Mouse (Mus musculus): Measurements from ENCODE around the gene Mgat4a. TPM values are rescaled to one million over a fixed set of nuclear protein-coding genes. Genes with fewer than 3 reads are reported as not detected.

The Mgat4a gene
- total and polyA plus RNA-seq, 3 experiments, result 2.9 to 38.8 (median 28.0) TPM

GRCm38 (mm10) chr1:37518124-37518720, 22.6 kb downstream of the Mgat4a start:
- no peak for TF ChIP-seq TAL1 (conservative IDR thresholded peaks at IDR 0.05; ENCODE audit: low read depth, low read length)
- TF ChIP-seq GATA1 (IDR thresholded peaks at IDR 0.05; ENCODE audit: borderline replicate concordance, low read length), result no peak
- TF ChIP-seq CTCF (IDR thresholded peaks at IDR 0.05; ENCODE audit: low read depth, low read length), result no peak
- TF ChIP-seq POLR2AphosphoS5 (IDR thresholded peaks at IDR 0.05; ENCODE audit: insufficient replicate concordance, low read depth, low read length), result no peak
- TF ChIP-seq GATA2 (IDR thresholded peaks at IDR 0.05; ENCODE audit: borderline replicate concordance, low read depth, low read length), result no peak
- H3K9me3 ChIP-seq (replicated peaks), result no peaks in the 10 kb centered on the region
- peaks cover 62% of the 10 kb centered on the region for H3K36me3 ChIP-seq (replicated peaks)
- no peak overlapping the region for H3K4me3 ChIP-seq (ENCODE audit: low read depth, low read length)
- ATAC-seq (ENCODE audit: extremely low read depth, insufficient number of reproducible peaks, low FRiP score, poor library complexity, severe bottlenecking) (no peak), DNase-seq (ENCODE audit: low spot score) (no peak)
- no peaks in the 10 kb centered on the region for H3K27me3 ChIP-seq (ENCODE audit: insufficient read depth, low read length)
- peaks cover 53% of the 10 kb centered on the region for H3K4me1 ChIP-seq (ENCODE audit: insufficient read depth, low read depth, low read length)

GRCm38 (mm10) chr1:37512961-37513431, 27.8 kb downstream of the Mgat4a start:
- ATAC-seq (ENCODE audit: extremely low read depth, insufficient number of reproducible peaks, low FRiP score, poor library complexity, severe bottlenecking), result no peak
- TF ChIP-seq GATA1 (IDR thresholded peaks at IDR 0.05; ENCODE audit: borderline replicate concordance, low read length), result no peak
- no peak for TF ChIP-seq TAL1 (conservative IDR thresholded peaks at IDR 0.05; ENCODE audit: low read depth, low read length)
- no peak for TF ChIP-seq POLR2AphosphoS5 (IDR thresholded peaks at IDR 0.05; ENCODE audit: insufficient replicate concordance, low read depth, low read length)
- no peak for TF ChIP-seq CTCF (IDR thresholded peaks at IDR 0.05; ENCODE audit: low read depth, low read length)
- TF ChIP-seq GATA2 (IDR thresholded peaks at IDR 0.05; ENCODE audit: borderline replicate concordance, low read depth, low read length), result no peak
- Histone ChIP-seq H3K4me1 (ENCODE audit: insufficient read depth, low read depth, low read length) (peaks cover 65% of the 10 kb centered on the region), H3K27me3 (ENCODE audit: insufficient read depth, low read length) (no peaks in the 10 kb centered on the region), H3K4me3 (ENCODE audit: low read depth, low read length) (no peak overlapping the region), H3K36me3 (replicated peaks) (peaks cover 74% of the 10 kb centered on the region), H3K9me3 (replicated peaks) (peaks cover 6% of the 10 kb centered on the region)
- no peak for DNase-seq (ENCODE audit: low spot score)

DNA sequence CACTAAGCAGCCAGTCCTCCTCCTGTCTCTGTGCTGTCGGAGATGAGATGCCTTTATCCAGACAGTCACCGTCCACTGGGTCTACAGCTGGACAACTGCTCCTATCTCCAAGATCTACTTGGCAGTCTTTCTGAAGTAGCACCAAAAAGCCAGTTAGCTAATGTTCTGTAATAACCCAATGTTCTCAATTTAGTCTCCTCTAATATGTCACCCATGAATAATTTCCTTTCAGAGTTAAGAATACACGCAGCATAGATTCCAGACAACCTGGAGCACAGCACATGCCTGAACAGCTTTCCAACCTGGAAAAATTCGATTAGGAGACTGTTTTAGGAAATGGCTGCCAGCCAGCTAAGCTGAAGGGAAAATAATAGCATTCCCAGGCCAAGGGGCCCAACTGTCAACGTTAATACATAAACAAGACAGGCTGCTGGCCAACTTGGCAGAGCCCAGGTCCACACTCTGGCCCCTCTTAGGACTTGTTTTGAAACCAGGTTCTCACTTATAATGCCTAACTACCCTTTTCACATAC, 28.6 kb downstream of the Mgat4a start:
- no peak for ATAC-seq (ENCODE audit: extremely low read depth, insufficient number of reproducible peaks, low FRiP score, poor library complexity, severe bottlenecking)

GRCm38 (mm10) chr1:37510193-37510592, 30.6 kb downstream of the Mgat4a start:
- no peak for ATAC-seq (ENCODE audit: extremely low read depth, insufficient number of reproducible peaks, low FRiP score, poor library complexity, severe bottlenecking)
- Histone ChIP-seq H3K4me3 (ENCODE audit: low read depth, low read length) (no peak overlapping the region), H3K27me3 (ENCODE audit: insufficient read depth, low read length) (no peaks in the 10 kb centered on the region), H3K36me3 (replicated peaks) (peaks cover 66% of the 10 kb centered on the region), H3K4me1 (ENCODE audit: insufficient read depth, low read depth, low read length) (peaks cover 47% of the 10 kb centered on the region), H3K9me3 (replicated peaks) (peaks cover 10% of the 10 kb centered on the region)
- TF ChIP-seq CTCF (IDR thresholded peaks at IDR 0.05; ENCODE audit: low read depth, low read length), result no peak
- TF ChIP-seq POLR2AphosphoS5 (IDR thresholded peaks at IDR 0.05; ENCODE audit: insufficient replicate concordance, low read depth, low read length), result no peak
- DNase-seq (ENCODE audit: low spot score), result no peak

More for the DNA sequence above, 28.6 kb downstream of the Mgat4a start:
- Histone ChIP-seq H3K9me3 (replicated peaks) (peaks cover 7% of the 10 kb centered on the region), H3K4me3 (ENCODE audit: low read depth, low read length) (no peak overlapping the region), H3K36me3 (replicated peaks) (peaks cover 70% of the 10 kb centered on the region), H3K27me3 (ENCODE audit: insufficient read depth, low read length) (no peaks in the 10 kb centered on the region), H3K4me1 (ENCODE audit: insufficient read depth, low read depth, low read length) (peaks cover 59% of the 10 kb centered on the region)
- no peak for DNase-seq (ENCODE audit: low spot score)
- TF ChIP-seq TAL1 (conservative IDR thresholded peaks at IDR 0.05; ENCODE audit: low read depth, low read length) (no peak), GATA1 (IDR thresholded peaks at IDR 0.05; ENCODE audit: borderline replicate concordance, low read length) (no peak), CTCF (IDR thresholded peaks at IDR 0.05; ENCODE audit: low read depth, low read length) (no peak), GATA2 (IDR thresholded peaks at IDR 0.05; ENCODE audit: borderline replicate concordance, low read depth, low read length) (no peak), POLR2AphosphoS5 (IDR thresholded peaks at IDR 0.05; ENCODE audit: insufficient replicate concordance, low read depth, low read length) (no peak)

GRCm38 (mm10) chr1:37509437-37509836, 31.4 kb downstream of the Mgat4a start:
- ATAC-seq (ENCODE audit: extremely low read depth, insufficient number of reproducible peaks, low FRiP score, poor library complexity, severe bottlenecking), result no peak
- no peak for TF ChIP-seq GATA2 (IDR thresholded peaks at IDR 0.05; ENCODE audit: borderline replicate concordance, low read depth, low read length)
- TF ChIP-seq TAL1 (conservative IDR thresholded peaks at IDR 0.05; ENCODE audit: low read depth, low read length), result no peak
- TF ChIP-seq CTCF (IDR thresholded peaks at IDR 0.05; ENCODE audit: low read depth, low read length), result no peak
- no peak for TF ChIP-seq GATA1 (IDR thresholded peaks at IDR 0.05; ENCODE audit: borderline replicate concordance, low read length)
- no peak for TF ChIP-seq POLR2AphosphoS5 (IDR thresholded peaks at IDR 0.05; ENCODE audit: insufficient replicate concordance, low read depth, low read length)

DNA sequence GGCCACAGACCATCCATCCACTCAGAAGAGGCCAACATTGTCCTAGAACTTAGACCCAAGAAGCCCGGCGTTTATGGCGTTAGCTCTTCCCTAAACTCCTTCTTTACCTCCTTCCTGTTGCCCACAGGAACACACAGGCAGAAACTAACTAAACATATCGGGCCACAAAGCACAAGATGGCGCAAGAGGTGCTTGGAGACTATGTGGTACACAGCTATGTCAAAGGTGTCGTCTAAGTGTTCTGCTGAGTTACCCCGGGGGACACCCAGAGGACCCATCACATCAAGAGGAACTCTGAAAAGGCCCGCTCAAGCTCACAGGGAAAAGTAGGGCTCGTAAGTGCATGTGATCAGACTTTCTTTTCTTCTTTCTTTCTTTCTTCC, 35.5 kb downstream of the Mgat4a start:
- H3K4me1 ChIP-seq (ENCODE audit: insufficient read depth, low read depth, low read length), result peaks cover 58% of the 10 kb centered on the region
- ATAC-seq (ENCODE audit: extremely low read depth, insufficient number of reproducible peaks, low FRiP score, poor library complexity, severe bottlenecking), result no peak
- no peaks in the 10 kb centered on the region for H3K27me3 ChIP-seq (ENCODE audit: insufficient read depth, low read length)
- no peak overlapping the region for H3K4me3 ChIP-seq (ENCODE audit: low read depth, low read length)
- peaks cover 10% of the 10 kb centered on the region for H3K9me3 ChIP-seq (replicated peaks)
- TF ChIP-seq CTCF (IDR thresholded peaks at IDR 0.05; ENCODE audit: low read depth, low read length), result no peak
- TF ChIP-seq TAL1 (conservative IDR thresholded peaks at IDR 0.05; ENCODE audit: low read depth, low read length), result no peak
- TF ChIP-seq GATA1 (IDR thresholded peaks at IDR 0.05; ENCODE audit: borderline replicate concordance, low read length), result no peak
- TF ChIP-seq GATA2 (IDR thresholded peaks at IDR 0.05; ENCODE audit: borderline replicate concordance, low read depth, low read length), result no peak
- TF ChIP-seq POLR2AphosphoS5 (IDR thresholded peaks at IDR 0.05; ENCODE audit: insufficient replicate concordance, low read depth, low read length), result no peak
- peaks cover 63% of the 10 kb centered on the region for H3K36me3 ChIP-seq (replicated peaks)
- DNase-seq (ENCODE audit: low spot score), result no peak

More at GRCm38 (mm10) chr1:37509437-37509836, 31.4 kb downstream of the Mgat4a start:
- DNase-seq (ENCODE audit: low spot score), result no peak
- no peak overlapping the region for H3K4me3 ChIP-seq (ENCODE audit: low read depth, low read length)
- H3K36me3 ChIP-seq (replicated peaks), result peaks cover 71% of the 10 kb centered on the region
- H3K27me3 ChIP-seq (ENCODE audit: insufficient read depth, low read length), result no peaks in the 10 kb centered on the region
- H3K9me3 ChIP-seq (replicated peaks), result peaks cover 10% of the 10 kb centered on the region
- H3K4me1 ChIP-seq (ENCODE audit: insufficient read depth, low read depth, low read length), result peaks cover 50% of the 10 kb centered on the region

Data from G1E (cell line).